Mouse (Mus musculus) E14TG2a.4 (cell line): ENCODE results near the gene Usp50.

ENCODE experiments used
- H3K27me3 ChIP-seq: 2 replicates; pipeline ENCODE4 v1.6.1; 2014; ENCODE audit warnings: low read length, control low read depth; ENCODE audit not compliant: insufficient read depth
- H3K36me3 ChIP-seq: 2 replicates; pipeline ENCODE4 v1.6.1; 2014; ENCODE audit warnings: low read length, control low read depth; ENCODE audit not compliant: insufficient read depth
- H3K4me1 ChIP-seq: replicated peaks from 2 replicates; pipeline ENCODE4 v1.6.1; 2014; ENCODE audit warnings: low read depth, low read length, control low read depth
- H3K4me3 ChIP-seq: replicated peaks from 2 replicates; pipeline ENCODE4 v1.5.1; 2014; ENCODE audit warnings: mild to moderate bottlenecking, low read length
- H3K9me3 ChIP-seq: 2 replicates; pipeline ENCODE4 v1.6.1; 2014; ENCODE audit warnings: low read length, control low read depth
- CTCF ChIP-seq: conservative IDR thresholded peaks from 2 replicates; pipeline ENCODE4 v1.5.1; 2014; ENCODE audit warnings: low read length
- NANOG ChIP-seq: IDR thresholded peaks from 2 replicates; pipeline ENCODE4 v1.6.1; 2014; ENCODE audit warnings: borderline replicate concordance, low read length, mixed read lengths
- POU5F1 ChIP-seq: IDR thresholded peaks from 2 replicates; pipeline ENCODE4 v1.6.1; 2014; ENCODE audit warnings: low read length, borderline replicate concordance

Usp50 gene

GRCm38 (mm10) chr2:126783370-126783769 is at the start of gene Usp50:
Gene Usp50 (minus strand): TSS chr2:126783470.
- Histone ChIP-seq H3K4me3 (no peak within 1 kb of the TSS), H3K9me3 (no peaks in the 10 kb centered on the region), H3K36me3 (no peaks in the 10 kb centered on the region), H3K27me3 (no peaks in the 10 kb centered on the region), H3K4me1 (peaks cover 27% of the 10 kb centered on the region)
- no peak for TF ChIP-seq CTCF
- no peak for TF ChIP-seq POU5F1
- TF ChIP-seq NANOG, result no peak

- no peaks in the 10 kb centered on the region for H3K9me3 ChIP-seq
- no peaks in the 10 kb centered on the region for H3K27me3 ChIP-seq
- peaks cover 65% of the 10 kb centered on the region for H3K36me3 ChIP-seq
- TF ChIP-seq CTCF (no peak), NANOG (no peak), POU5F1 (no peak)
- H3K4me3 ChIP-seq, result no peak overlapping the region
- no peaks in the 10 kb centered on the region for H3K4me1 ChIP-seq
These were observed 34.1 kb upstream of the Usp50 start for GRCm38 (mm10) chr2:126817414-126817813.

GRCm38 (mm10) chr2:126816644-126817347 is 33.5 kb upstream of the Usp50 start:
- Histone ChIP-seq H3K36me3 (peaks cover 67% of the 10 kb centered on the region), H3K9me3 (no peaks in the 10 kb centered on the region), H3K4me1 (no peaks in the 10 kb centered on the region), H3K27me3 (no peaks in the 10 kb centered on the region), H3K4me3 (no peak overlapping the region)
- TF ChIP-seq CTCF (no peak), NANOG (no peak), POU5F1 (no peak)

- no peak for TF ChIP-seq CTCF
- TF ChIP-seq POU5F1, result no peak
- no peak for TF ChIP-seq NANOG
- no peaks in the 10 kb centered on the region for H3K9me3 ChIP-seq
- peaks cover 72% of the 10 kb centered on the region for H3K36me3 ChIP-seq
- H3K4me1 ChIP-seq, result no peaks in the 10 kb centered on the region
- no peaks in the 10 kb centered on the region for H3K27me3 ChIP-seq
- H3K4me3 ChIP-seq, result no peak overlapping the region
These were observed 32.6 kb upstream of the Usp50 start for GRCm38 (mm10) chr2:126815822-126816221.

GRCm38 (mm10) chr2:126801980-126802379 is 18.7 kb upstream of the Usp50 start:
- no peaks in the 10 kb centered on the region for H3K9me3 ChIP-seq
- no peak overlapping the region for H3K4me3 ChIP-seq
- no peaks in the 10 kb centered on the region for H3K4me1 ChIP-seq
- peaks cover 85% of the 10 kb centered on the region for H3K36me3 ChIP-seq
- TF ChIP-seq POU5F1, result no peak
- no peaks in the 10 kb centered on the region for H3K27me3 ChIP-seq

GRCm38 (mm10) chr2:126798455-126798854 is 15.2 kb upstream of the Usp50 start:
- Histone ChIP-seq H3K4me3 (no peak overlapping the region), H3K9me3 (no peaks in the 10 kb centered on the region), H3K36me3 (peaks cover 87% of the 10 kb centered on the region), H3K27me3 (no peaks in the 10 kb centered on the region), H3K4me1 (no peaks in the 10 kb centered on the region)
- TF ChIP-seq CTCF, result no peak

- no peaks in the 10 kb centered on the region for H3K4me1 ChIP-seq
- no peak overlapping the region for H3K4me3 ChIP-seq
- H3K27me3 ChIP-seq, result no peaks in the 10 kb centered on the region
- peaks cover 93% of the 10 kb centered on the region for H3K36me3 ChIP-seq
- TF ChIP-seq POU5F1 (no peak), CTCF (peak; percentile 40), NANOG (no peak)
- no peaks in the 10 kb centered on the region for H3K9me3 ChIP-seq
These were observed 12.4 kb upstream of the Usp50 start for GRCm38 (mm10) chr2:126795708-126796107.

GRCm38 (mm10) chr2:126792611-126793010 is 9.3 kb upstream of the Usp50 start:
- no peak overlapping the region for H3K4me3 ChIP-seq
- peaks cover 65% of the 10 kb centered on the region for H3K36me3 ChIP-seq
- peaks cover 14% of the 10 kb centered on the region for H3K4me1 ChIP-seq
- H3K9me3 ChIP-seq, result no peaks in the 10 kb centered on the region
- H3K27me3 ChIP-seq, result no peaks in the 10 kb centered on the region
- TF ChIP-seq CTCF, result no peak
- no peak for TF ChIP-seq NANOG
- TF ChIP-seq POU5F1, result no peak

GRCm38 (mm10) chr2:126787721-126788342 is 4.6 kb upstream of the Usp50 start:
- H3K9me3 ChIP-seq, result no peaks in the 10 kb centered on the region
- no peaks in the 10 kb centered on the region for H3K27me3 ChIP-seq
- peaks cover 23% of the 10 kb centered on the region for H3K4me1 ChIP-seq
- H3K4me3 ChIP-seq, result peak overlapping the region; percentile 39; the same call in 1 of the 2 replicates
- no peak for TF ChIP-seq CTCF
- no peak for TF ChIP-seq POU5F1
- TF ChIP-seq NANOG, result no peak
- H3K36me3 ChIP-seq, result peaks cover 22% of the 10 kb centered on the region
